Mouse (Mus musculus): ENCODE data around the gene Arl10.

GRCm38 (mm10) chr13:54616998-54617397, 42.2 kb downstream of the Arl10 start:
- TF ChIP-seq GATA1 (IDR thresholded peaks at IDR 0.05; ENCODE audit: low read length) (no peak), TAL1 (IDR thresholded peaks at IDR 0.05; ENCODE audit: low read length) (no peak)

Measured in erythroblast, embryonic 14.5 days (primary cell).